Mouse (Mus musculus) heart, postnatal 0 days (tissue): ENCODE measurements around the gene Spg21. TPM values are rescaled to one million over a fixed set of nuclear protein-coding genes. Genes with fewer than 3 reads are reported as not detected.

ENCODE experiments used
- ATAC-seq: fragments of 200-750 bp; cut with Nextera tagmentation; 2 replicates; pipeline ENCODE4 v1.8.0; 2017; ENCODE audit warnings: low read depth, moderate number of reproducible peaks, moderate library complexity; ENCODE audit not compliant: insufficient read depth
- DNase-seq: peaks from one replicate; pipeline ENCODE4 v3.0.0-alpha.2; 2016; ENCODE audit warnings: low spot score
- H3K27ac ChIP-seq: fragments of 300-500 bp; sonication (generic); 2 replicates; pipeline ENCODE4 v1.5.1; 2014; ENCODE audit warnings: low read depth, mild to moderate bottlenecking
- H3K27me3 ChIP-seq: fragments of 300-500 bp; sonication (generic); 2 replicates; pipeline ENCODE4 v1.6.1; 2014; ENCODE audit warnings: low read length, mixed read lengths; ENCODE audit not compliant: control insufficient read depth, insufficient read depth
- H3K36me3 ChIP-seq: fragments of 300-500 bp; sonication (generic); replicated peaks from 2 replicates; pipeline ENCODE4 v1.6.1; 2014; ENCODE audit warnings: low read length, mixed read lengths; ENCODE audit not compliant: control insufficient read depth, insufficient read depth
- H3K4me1 ChIP-seq: fragments of 300-500 bp; sonication (generic); 2 replicates; pipeline ENCODE4 v1.6.1; 2014; ENCODE audit warnings: antibody characterized with exemption; ENCODE audit not compliant: control insufficient read depth, insufficient read depth
- H3K4me2 ChIP-seq: fragments of 300-500 bp; sonication (generic); 2 replicates; pipeline ENCODE4 v1.6.1; 2014; ENCODE audit warnings: low read depth, mild to moderate bottlenecking, low read length, moderate library complexity
- H3K4me3 ChIP-seq: fragments of 300-500 bp; sonication (generic); 2 replicates; pipeline ENCODE4 v1.5.1; 2014; ENCODE audit warnings: low read depth, low read length
- H3K9ac ChIP-seq: fragments of 300-500 bp; sonication (generic); replicated peaks from 2 replicates; pipeline ENCODE4 v1.6.1; 2014; ENCODE audit warnings: low read depth, low read length, mixed read lengths
- H3K9me3 ChIP-seq: fragments of 300-500 bp; sonication (generic); replicated peaks from 2 replicates; pipeline ENCODE4 v1.6.1; 2016; ENCODE audit warnings: low read length; ENCODE audit not compliant: control insufficient read depth
- CTCF ChIP-seq: IDR thresholded peaks from 2 replicates; pipeline ENCODE4 v1.5.1; 2016; ENCODE audit warnings: antibody characterized with exemption, control low read depth, low read depth
- EP300 ChIP-seq: IDR thresholded peaks from 2 replicates; pipeline ENCODE4 v1.6.1; 2016; ENCODE audit warnings: antibody characterized with exemption, low read depth
- WGBS: fragments of 180-500 bp; shearing (Covaris S2); extraction: QIAGEN DNeasy Blood & Tissue Kit; methylation state at CpG from one replicate; pipeline ENCODE4 v1.1.7; 2014; 5-methylcytosine and 5-hydroxymethylcytosine counted together
- polyA plus RNA-seq: library from polyadenylated mRNA; unstranded; fragments of >200 nt; fragmentation: Nextera tagmentation; extraction: Ambion mirVana; gene quantifications from 2 replicates; pipeline ENCODE4 v1.2.1, GENCODE M21; 2015
- total RNA-seq: library from RNA; depleted of rRNA; stranded (reverse); fragments of >200 nt; gene quantifications from 2 replicates; pipeline ENCODE4 v1.2.3, GENCODE M21; 2014; ENCODE audit warnings: low replicate concordance

Spg21 gene
- total and polyA plus RNA-seq, 2 experiments from 2014 or later, result 41.3 to 52.4 TPM

DNA sequence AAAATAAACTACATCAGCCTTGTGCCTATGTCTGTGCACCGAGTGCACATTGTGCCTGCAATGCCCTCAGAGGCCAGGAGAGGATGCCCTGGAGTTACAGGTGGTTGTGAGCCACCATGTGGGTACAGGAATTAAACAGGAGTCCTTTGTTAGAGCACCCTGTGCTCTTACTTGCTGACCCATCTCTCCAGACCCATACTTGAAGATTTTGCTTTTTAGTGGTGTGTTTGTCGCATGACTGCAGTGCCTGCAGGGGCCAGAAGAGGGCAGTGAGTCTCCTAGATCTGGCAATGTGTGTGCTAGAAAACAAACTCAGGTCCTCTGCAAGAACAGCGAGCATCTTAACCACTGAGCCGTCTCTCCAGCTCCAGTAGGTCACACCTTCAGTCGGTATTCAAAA lies 26.6 kb upstream of the Spg21 start:
- 63% methylated on average over 5 of the region's 5 CpGs for WGBS
- Histone ChIP-seq H3K4me2 (no peak overlapping the region), H3K27me3 (no peaks in the 10 kb centered on the region), H3K4me1 (no peaks in the 10 kb centered on the region), H3K36me3 (0 out of 2 replicates have a peak, but pooled peaks cover 9% of the 10 kb centered on the region), H3K4me3 (no peak overlapping the region), H3K9me3 (no peaks in the 10 kb centered on the region), H3K27ac (no peak overlapping the region), H3K9ac (no peak overlapping the region)
- TF ChIP-seq EP300 (no peak), CTCF (peak; percentile 39; the same call in 1 of the 2 replicates)
- DNase-seq (no peak), ATAC-seq (no peak)

GRCm38 (mm10) chr9:65435211-65435610 lies 25.5 kb upstream of the Spg21 start:
- Histone ChIP-seq H3K27me3 (no peaks in the 10 kb centered on the region), H3K4me1 (no peaks in the 10 kb centered on the region), H3K4me3 (peak overlapping the region; percentile 81; the same call in 1 of the 2 replicates), H3K9me3 (no peaks in the 10 kb centered on the region), H3K27ac (no peak overlapping the region), H3K4me2 (no peak overlapping the region), H3K36me3 (0 out of 2 replicates have a peak, but pooled peaks cover 9% of the 10 kb centered on the region), H3K9ac (no peak overlapping the region)
- ATAC-seq (no peak), DNase-seq (no peak)
- TF ChIP-seq CTCF (no peak), EP300 (no peak)
- WGBS, result 66% methylated on average over 4 of the region's 4 CpGs

DNA sequence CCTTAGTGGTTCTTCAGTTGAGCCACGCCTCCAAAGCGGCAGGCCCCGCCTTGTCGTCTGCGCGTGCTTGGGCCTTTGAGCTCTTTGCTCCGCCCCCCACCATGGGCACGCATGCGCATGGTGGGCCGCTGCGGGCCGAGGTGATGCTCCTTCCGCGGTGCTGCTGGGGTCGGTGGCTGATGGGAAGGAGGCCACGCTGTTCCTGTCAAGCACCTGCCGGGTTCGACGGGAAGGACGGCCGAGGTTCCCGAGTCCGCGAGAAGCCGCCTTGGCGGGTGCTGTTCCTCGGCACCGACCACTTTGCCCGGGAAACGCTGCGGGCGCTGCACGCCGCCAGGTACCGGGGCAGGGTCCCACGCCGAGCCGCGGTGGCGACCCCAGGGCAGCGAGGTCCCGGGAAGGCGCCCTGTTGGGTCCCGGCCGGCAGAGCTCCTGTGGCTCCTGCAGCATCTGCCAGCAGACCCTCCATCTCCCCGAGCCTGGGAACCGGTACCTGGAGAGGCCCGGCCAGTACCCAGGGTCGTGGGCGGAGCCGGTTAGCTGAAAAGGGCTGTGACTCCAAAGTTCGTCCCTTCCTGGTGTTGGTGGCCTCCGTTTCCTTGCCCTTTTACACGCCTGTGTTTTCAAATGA lies 25.0 kb upstream of the Spg21 start, which contains the start of gene Mtfmt:
TSS of gene Mtfmt (plus strand) at position 112 of the 631 bp plus-strand sequence.
- TF ChIP-seq CTCF (no peak), EP300 (no peak)
- Histone ChIP-seq H3K4me3 (peak within 1 kb of the TSS; percentile 81), H3K27me3 (no peaks in the 10 kb centered on the region), H3K4me2 (peak within 1 kb of the TSS; percentile 83), H3K9me3 (no peaks in the 10 kb centered on the region), H3K4me1 (no peaks in the 10 kb centered on the region), H3K36me3 (peaks cover 14% of the 10 kb centered on the region), H3K9ac (peak within 1 kb of the TSS; percentile 59), H3K27ac (no peak within 1 kb of the TSS)
- WGBS, result under 1% methylated on average over 54 of the region's 54 CpGs
- DNase-seq, result peak; percentile 78
- peak; percentile 92 for ATAC-seq

- Histone ChIP-seq H3K9me3 (no peaks in the 10 kb centered on the region), H3K36me3 (peaks cover 66% of the 10 kb centered on the region), H3K4me1 (no peaks in the 10 kb centered on the region), H3K9ac (no peak overlapping the region), H3K27me3 (no peaks in the 10 kb centered on the region), H3K4me3 (no peak overlapping the region), H3K4me2 (no peak overlapping the region), H3K27ac (no peak overlapping the region)
- DNase-seq (no peak), ATAC-seq (no peak)
- 95% methylated on average over 4 of the region's 4 CpGs for WGBS
- TF ChIP-seq CTCF (0 out of 2 replicates have a peak, but pooled peaks have one; percentile 7), EP300 (no peak)
Measured at GRCm38 (mm10) chr9:65444692-65445091, 16.1 kb upstream of the Spg21 start.

DNA sequence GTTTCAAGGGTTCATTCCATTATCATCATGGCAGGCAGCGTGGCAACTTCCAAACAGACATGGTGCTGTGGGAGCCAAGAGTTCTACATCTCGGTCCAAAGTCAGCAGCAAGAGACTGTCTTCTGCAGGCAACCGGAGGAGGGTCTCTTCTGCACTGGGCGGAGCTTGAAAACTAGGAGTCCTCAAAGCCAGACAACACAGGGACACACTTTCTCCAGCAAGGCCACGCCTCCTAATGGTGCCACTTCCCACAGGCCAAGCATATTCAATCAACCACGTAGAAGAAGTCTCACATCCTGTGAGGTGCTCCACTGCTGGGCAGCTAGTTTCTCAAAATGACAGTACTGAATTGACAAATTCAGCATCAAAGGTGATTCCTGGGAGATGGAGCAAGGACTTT lies 12.8 kb upstream of the Spg21 start:
- H3K27me3 ChIP-seq, result no peaks in the 10 kb centered on the region
- ATAC-seq (no peak), DNase-seq (no peak)
- 89% methylated on average over 6 of the region's 6 CpGs for WGBS
- no peak overlapping the region for H3K4me2 ChIP-seq
- no peak overlapping the region for H3K4me3 ChIP-seq
- TF ChIP-seq CTCF, result no peak
- no peak for TF ChIP-seq EP300
- H3K9ac ChIP-seq, result no peak overlapping the region
- peaks cover 70% of the 10 kb centered on the region for H3K36me3 ChIP-seq
- H3K4me1 ChIP-seq, result no peaks in the 10 kb centered on the region
- H3K9me3 ChIP-seq, result no peaks in the 10 kb centered on the region
- no peak overlapping the region for H3K27ac ChIP-seq

DNA sequence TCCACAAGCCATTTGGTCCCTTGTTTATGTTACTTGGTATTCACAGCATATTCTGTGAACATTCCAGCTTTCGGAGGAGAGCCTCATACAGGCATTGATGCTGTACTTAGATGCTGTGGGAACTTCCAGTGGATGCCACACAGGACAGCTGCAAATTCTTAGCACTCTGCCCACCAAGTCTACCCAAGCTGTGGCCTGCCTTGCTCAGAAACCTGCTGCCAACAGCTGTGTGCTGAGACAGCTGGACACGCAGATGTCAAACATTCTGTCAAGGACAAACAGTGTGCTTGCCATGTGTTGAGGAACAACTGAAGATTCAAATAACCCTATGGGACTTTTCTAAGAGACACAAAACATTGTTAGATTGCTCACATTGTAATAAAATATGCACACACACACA lies 1.8 kb upstream of the Spg21 start:
- Histone ChIP-seq H3K4me2 (no peak overlapping the region), H3K9ac (no peak overlapping the region), H3K27ac (no peak overlapping the region), H3K4me1 (peaks cover 15% of the 10 kb centered on the region), H3K36me3 (no peaks in the 10 kb centered on the region), H3K27me3 (no peaks in the 10 kb centered on the region), H3K9me3 (no peaks in the 10 kb centered on the region), H3K4me3 (no peak overlapping the region)
- no peak for DNase-seq
- no peak for TF ChIP-seq CTCF
- TF ChIP-seq EP300, result no peak
- no peak for ATAC-seq
- 80% methylated on average over 2 of the region's 2 CpGs for WGBS
